Mouse (Mus musculus): ENCODE results near the gene Ankle1.

DNA sequence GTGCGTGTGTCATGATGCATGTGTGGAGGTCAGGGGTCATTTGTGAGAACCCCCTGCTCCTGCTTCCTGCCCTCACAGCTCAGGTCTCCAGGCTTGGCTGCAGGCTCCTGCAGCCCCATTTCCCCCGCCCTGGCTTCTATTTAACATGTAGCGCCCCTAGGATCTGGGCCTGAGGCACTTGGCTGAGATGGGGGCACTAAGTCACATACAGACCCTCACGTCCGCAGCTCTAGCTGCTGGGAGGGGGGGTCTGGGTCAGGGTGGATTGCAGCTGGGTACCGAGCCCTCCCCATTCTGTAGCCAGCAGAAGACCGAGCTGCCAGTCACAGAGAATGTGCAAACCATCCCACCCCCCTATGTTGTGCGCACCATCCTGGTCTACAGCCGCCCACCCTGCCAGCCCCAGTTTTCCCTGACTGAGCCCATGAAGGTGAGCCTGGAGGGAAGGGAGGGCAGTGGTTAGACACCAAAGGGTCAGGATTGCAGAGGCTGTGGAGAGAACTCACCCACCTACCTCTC is 3.3 kb upstream of the Ankle1 start:
- TF ChIP-seq FLI1 (IDR thresholded peaks at IDR 0.05; ENCODE audit: low read length) (no peak), GATA1 (IDR thresholded peaks at IDR 0.05; ENCODE audit: borderline replicate concordance, low read length) (no peak)

Data from megakaryocyte, embryonic 14.5 days (primary cell).